Mouse (Mus musculus) adrenal gland, postnatal 4 days (tissue): Measurements from ENCODE around the gene Kpna1. TPM values are rescaled to one million over a fixed set of nuclear protein-coding genes. Genes with fewer than 3 reads are reported as not detected.

Experiments used
- DNase-seq, 2 experiments: peaks; one replicate each; pipeline ENCODE4 v3.0.0; 2021 to 2022; ENCODE audit warnings: low spot score in 2 of 2, mixed read lengths in 2 of 2
- total RNA-seq, 2 experiments: library from RNA; stranded (reverse); gene quantifications; 2 replicates each; pipeline ENCODE4 v1.2.3; 2021

Gene Kpna1
- total RNA-seq, 2 experiments from 2014 or later: 49.9 to 58.6 TPM

DNA sequence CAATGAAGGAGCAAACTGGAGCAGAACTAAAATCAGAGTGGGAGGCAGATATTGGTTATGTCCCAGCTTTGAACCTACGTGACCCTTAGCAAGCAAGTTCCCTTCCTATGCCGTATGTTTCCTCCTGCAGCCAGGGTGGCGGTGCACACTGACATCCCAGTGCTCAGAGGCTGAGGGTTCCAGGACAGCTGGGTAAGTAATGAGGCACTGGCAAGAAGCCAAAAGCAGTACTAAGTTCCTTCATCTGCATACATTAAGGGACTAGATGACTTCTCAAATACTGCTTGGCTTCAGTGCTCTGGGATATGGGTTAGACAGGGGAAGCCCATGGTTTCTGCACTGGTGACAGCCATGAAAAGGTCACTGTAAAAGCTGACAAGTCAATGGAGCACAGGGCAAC, 89.8 kb downstream of the Kpna1 start:
- no peak for DNase-seq

DNA sequence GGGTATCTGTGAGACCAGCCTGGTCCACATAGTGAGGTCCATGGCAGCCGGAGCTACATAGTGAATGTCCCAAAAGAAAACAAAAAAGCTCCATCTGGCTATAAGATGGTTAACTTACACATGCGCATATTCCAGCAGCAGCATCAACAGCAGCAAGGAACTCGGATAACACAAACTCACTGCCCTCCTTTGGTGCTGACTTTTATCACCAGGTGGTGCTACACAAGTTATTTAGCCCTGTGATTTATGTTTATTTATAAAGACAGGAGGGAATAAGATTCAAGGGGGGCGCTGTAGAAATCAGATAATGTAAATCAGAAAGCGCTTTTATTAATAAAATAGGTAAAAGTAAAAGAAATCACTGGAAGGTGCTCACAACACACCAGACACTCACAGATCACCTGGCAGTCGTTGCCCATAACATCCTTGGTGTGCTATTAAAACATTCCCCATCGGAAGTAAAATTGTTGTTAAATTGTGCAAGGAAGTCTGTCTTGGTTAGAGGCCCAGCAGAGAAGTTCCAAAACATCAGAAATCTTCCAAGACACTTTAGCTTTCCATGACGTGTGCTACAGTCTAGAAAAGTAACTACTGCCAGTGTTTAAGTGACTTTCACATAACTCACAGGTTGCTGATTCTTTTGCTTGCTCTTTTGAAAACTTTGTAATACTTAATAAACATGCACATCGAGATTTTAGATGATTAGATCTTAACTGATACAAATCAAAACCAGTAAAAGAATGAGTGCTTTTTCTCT, 91.4 kb downstream of the Kpna1 start:
- DNase-seq: no peak

DNA sequence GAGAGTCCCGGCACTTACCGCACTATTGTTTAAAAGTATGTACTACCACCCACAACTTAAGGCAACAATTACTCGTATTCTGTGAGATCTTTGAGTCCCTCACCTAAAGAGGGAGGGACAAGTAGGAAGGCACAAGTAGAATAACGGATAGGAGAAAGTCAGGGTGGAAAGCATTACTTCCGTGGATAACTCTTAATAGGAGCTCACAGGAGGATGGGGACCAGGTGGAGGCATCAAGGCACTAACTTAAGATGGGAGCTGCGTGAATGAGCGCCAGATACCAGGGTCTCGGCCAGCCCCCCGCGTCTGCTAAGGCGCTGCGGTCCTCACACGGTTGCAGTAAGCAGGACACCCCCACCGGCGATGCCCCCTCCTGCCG, 92.5 kb downstream of the Kpna1 start:
- no peak for DNase-seq

DNA sequence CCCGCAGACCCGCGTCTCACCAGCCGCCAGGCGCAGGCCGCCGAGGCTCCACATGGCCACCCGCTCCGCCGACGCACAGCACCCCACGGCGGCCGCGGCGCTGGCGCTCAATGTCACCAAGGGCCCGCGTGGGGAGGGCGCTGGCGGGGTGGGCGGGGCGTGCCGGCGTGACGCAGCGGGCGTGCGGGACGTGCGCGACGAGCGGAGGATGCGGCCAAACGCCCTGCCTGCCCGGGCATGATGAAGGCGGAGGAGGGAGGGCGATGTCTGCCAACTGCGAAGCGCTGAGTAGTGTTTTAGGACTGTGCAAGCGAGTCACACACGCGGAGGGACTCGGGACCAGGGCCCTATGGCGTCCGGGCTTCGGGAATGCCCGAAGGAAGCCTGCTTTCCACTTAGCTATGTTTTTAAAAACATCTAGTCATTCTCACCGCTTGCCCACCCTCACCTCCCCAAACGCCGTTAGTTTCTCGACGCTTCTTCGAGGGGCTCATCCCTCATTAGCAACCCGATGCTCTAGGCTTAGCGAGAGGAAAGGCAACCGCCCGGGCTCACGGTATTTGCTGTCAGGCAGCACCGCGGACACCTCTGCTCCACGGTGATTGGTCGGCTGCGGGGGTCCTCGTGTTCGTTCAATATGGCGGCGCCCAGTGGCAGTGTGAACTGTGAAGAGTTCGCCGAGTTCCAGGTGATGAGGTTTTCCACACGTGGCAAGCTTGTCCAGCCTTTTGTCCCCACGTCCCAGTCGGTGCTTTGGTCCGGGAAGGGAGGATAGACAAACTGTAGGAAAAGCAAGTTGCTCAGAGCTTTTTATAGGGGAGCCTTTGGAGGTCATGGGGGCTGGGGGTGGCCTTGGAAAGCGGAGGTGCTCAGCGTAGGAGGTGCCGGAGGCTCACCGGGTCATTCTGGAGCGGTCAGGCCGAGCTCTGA, 93.2 kb downstream of the Kpna1 start, which contains the start of the genes Fam162a and Ccdc58:
Gene Fam162a, minus strand, starts transcription at position 145 of the 930 bp plus-strand sequence.
Gene Ccdc58, plus strand, starts transcription at position 236 of the 930 bp plus-strand sequence.
- DNase-seq: peak; percentile 82 to 85

DNA sequence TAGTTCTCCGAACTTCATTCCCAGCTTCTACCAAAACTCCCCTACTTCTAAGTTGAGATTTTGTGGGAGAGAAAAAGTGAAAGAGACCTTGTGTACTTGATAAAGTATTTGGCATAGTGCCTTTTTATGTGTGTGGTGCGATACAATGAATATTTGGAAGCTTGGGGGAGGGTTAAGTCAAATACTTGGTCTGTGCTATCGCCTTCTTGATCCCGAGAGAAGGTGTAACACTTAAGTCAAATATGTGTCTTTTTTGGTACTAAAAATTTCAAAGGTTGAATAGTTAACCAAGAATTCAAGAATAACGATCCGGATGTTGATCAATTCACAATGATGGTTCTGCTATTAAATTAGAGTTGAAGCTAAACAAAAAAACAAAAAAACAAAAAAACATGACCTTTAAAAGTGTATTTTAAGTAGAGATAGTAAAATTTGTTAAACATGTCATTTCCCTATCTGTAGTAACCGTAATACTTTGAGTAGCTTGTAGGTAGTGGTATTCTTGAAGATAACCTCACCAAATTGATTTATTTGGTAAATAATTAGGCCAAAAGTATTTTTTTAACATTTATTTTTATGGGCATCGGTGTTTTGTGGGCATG, 94.0 kb downstream of the Kpna1 start:
- DNase-seq: no peak

DNA sequence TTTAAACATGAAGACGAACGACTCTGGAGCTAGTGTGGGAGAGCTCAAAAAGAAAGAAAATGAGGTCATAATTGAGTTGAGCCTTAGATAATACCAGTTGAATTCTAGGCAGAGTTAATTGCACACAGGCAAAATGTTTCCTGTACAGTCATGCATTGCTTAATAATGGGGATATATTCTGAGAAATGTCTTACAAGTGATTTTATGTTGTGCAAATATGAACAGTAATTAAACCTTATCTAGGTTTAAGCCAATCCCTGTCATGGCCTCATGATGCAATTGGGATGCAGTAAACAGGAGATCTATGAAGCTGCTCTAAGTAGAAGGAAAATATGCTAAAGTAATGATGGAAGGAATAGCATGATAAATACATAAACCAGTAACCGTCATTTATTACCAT, 96.2 kb downstream of the Kpna1 start:
- no peak for DNase-seq

DNA sequence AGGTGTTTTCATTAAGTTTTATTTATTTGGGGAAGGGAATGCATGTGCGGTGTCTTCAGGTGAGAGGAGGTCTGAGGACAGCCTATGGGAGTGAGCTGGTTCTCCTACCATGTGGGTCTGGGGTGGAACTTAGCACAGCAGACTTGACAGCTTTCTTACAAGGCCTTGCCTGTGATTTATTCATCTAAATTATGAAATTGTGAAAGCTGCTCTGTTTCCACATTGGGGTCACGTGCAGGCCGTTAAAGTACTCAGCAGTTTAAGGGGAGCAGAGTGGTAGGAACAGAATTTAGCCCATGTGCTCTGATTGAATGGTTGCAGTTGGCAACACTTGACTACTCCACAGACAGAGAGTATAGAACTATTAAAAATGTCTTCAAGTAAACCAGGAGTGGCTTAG, 101.4 kb downstream of the Kpna1 start:
- no peak for DNase-seq

Other genes starting within 250 kb of the Kpna1 start
- gene Dirc2, start 209.4 kb upstream of the Kpna1 start, total RNA-seq: 10 to 100 TPM; 30.6 to 33.0 TPM
- 1 to 10 TPM; 5.4 to 5.6 TPM for gene Hspbap1, start 208.4 kb upstream of the Kpna1 start, total RNA-seq
- 10 to 100 TPM; 10.8 to 11.1 TPM for gene Parp14, start 107.2 kb upstream of the Kpna1 start, total RNA-seq
- gene Parp9, start 40.3 kb upstream of the Kpna1 start, total RNA-seq: 10 to 100 TPM; 17.7 to 18.4 TPM
- 10 to 100 TPM in 1 of 2 experiments, 1 to 10 TPM in 1; 9.4 to 12.4 TPM for gene Dtx3l, start 39.6 kb upstream of the Kpna1 start, total RNA-seq
- 1 to 10 TPM; 7.4 to 9.3 TPM for gene Wdr5b, start 62.4 kb downstream of the Kpna1 start, total RNA-seq
- 100 to 1,000 TPM; 142 to 143 TPM for gene Fam162a, start 92.8 kb downstream of the Kpna1 start, total RNA-seq
- gene Ccdc58, start 92.9 kb downstream of the Kpna1 start, total RNA-seq: 10 to 100 TPM; 67.8 to 69.9 TPM
- gene Csta1, start 152.5 kb downstream of the Kpna1 start, total RNA-seq: not detected
- 10 to 100 TPM; 14.2 to 44.8 TPM for gene Stfa2l1, start 178.1 kb downstream of the Kpna1 start, total RNA-seq
- gene Gm5483, start 205.5 kb downstream of the Kpna1 start, total RNA-seq: 10 to 100 TPM; 18.3 to 52.8 TPM
- not detected for gene Gm5416, start 231.7 kb downstream of the Kpna1 start, total RNA-seq
- 1 to 10 TPM; 1.6 to 9.7 TPM for gene 2010005H15Rik, start 242.7 kb downstream of the Kpna1 start, total RNA-seq